Mouse (Mus musculus): ENCODE measurements around the gene Alg14. TPM values are rescaled to one million over a fixed set of nuclear protein-coding genes. Genes with fewer than 3 reads are reported as not detected.

Gene Alg14
- polyA plus RNA-seq (2012; rRNA removed) = 14.5 and 15.2 TPM in 2 replicates

GRCm38 (mm10) chr3:121291560-121292258 lies at the start of gene Alg14:
TSS of gene Alg14 (plus strand) at chr3:121291773.
- peak; percentile 98 to 99 for DNase-seq (ENCODE audit: extremely low spot score in 1 of 2, low spot score in 1 of 2)

- no peak for DNase-seq (ENCODE audit: extremely low spot score in 1 of 2, low spot score in 1 of 2)
These were observed 49.2 kb upstream of the Alg14 start for GRCm38 (mm10) chr3:121242111-121242936.

- no peak for DNase-seq (ENCODE audit: extremely low spot score in 1 of 2, low spot score in 1 of 2)
These were observed 48.6 kb upstream of the Alg14 start for GRCm38 (mm10) chr3:121242941-121243340.

- no peak for DNase-seq (ENCODE audit: extremely low spot score in 1 of 2, low spot score in 1 of 2)
These were observed 41.5 kb upstream of the Alg14 start for GRCm38 (mm10) chr3:121250048-121250447.

- no peak for DNase-seq (ENCODE audit: extremely low spot score in 1 of 2, low spot score in 1 of 2)
These were observed 40.8 kb upstream of the Alg14 start for GRCm38 (mm10) chr3:121250576-121251433.

- DNase-seq (ENCODE audit: extremely low spot score in 1 of 2, low spot score in 1 of 2) = no peak
These were observed 36.1 kb upstream of the Alg14 start for GRCm38 (mm10) chr3:121255501-121255900.

GRCm38 (mm10) chr3:121256131-121256530 lies 35.4 kb upstream of the Alg14 start:
- DNase-seq (ENCODE audit: extremely low spot score in 1 of 2, low spot score in 1 of 2) = no peak

GRCm38 (mm10) chr3:121257418-121257817 lies 34.2 kb upstream of the Alg14 start:
- DNase-seq (ENCODE audit: extremely low spot score in 1 of 2, low spot score in 1 of 2) = peak; percentile 55 to 77

GRCm38 (mm10) chr3:121258521-121259478 lies 32.8 kb upstream of the Alg14 start:
- peak in 1 of 2 experiments; percentile 66 for DNase-seq (ENCODE audit: extremely low spot score in 1 of 2, low spot score in 1 of 2)

- no peak for DNase-seq (ENCODE audit: extremely low spot score in 1 of 2, low spot score in 1 of 2)
These were observed 31.5 kb upstream of the Alg14 start for GRCm38 (mm10) chr3:121260041-121260440.

- DNase-seq (ENCODE audit: extremely low spot score in 1 of 2, low spot score in 1 of 2) = no peak
These were observed 30.7 kb upstream of the Alg14 start for GRCm38 (mm10) chr3:121260831-121261230.

- no peak for DNase-seq (ENCODE audit: extremely low spot score in 1 of 2, low spot score in 1 of 2)
These were observed 30.3 kb upstream of the Alg14 start for GRCm38 (mm10) chr3:121261251-121261650.

GRCm38 (mm10) chr3:121261939-121262520 lies 29.5 kb upstream of the Alg14 start:
- no peak for DNase-seq (ENCODE audit: extremely low spot score in 1 of 2, low spot score in 1 of 2)

GRCm38 (mm10) chr3:121262521-121263204 lies 28.9 kb upstream of the Alg14 start:
- DNase-seq (ENCODE audit: extremely low spot score in 1 of 2, low spot score in 1 of 2) = peak in 1 of 2 experiments; percentile 28

GRCm38 (mm10) chr3:121263205-121263548 lies 28.4 kb upstream of the Alg14 start:
- peak in 1 of 2 experiments; percentile 53 for DNase-seq (ENCODE audit: extremely low spot score in 1 of 2, low spot score in 1 of 2)

GRCm38 (mm10) chr3:121264242-121264641 lies 27.3 kb upstream of the Alg14 start:
- no peak for DNase-seq (ENCODE audit: extremely low spot score in 1 of 2, low spot score in 1 of 2)

GRCm38 (mm10) chr3:121267283-121267682 lies 24.3 kb upstream of the Alg14 start:
- DNase-seq (ENCODE audit: extremely low spot score in 1 of 2, low spot score in 1 of 2) = no peak

GRCm38 (mm10) chr3:121272577-121272976 lies 19.0 kb upstream of the Alg14 start:
- no peak for DNase-seq (ENCODE audit: extremely low spot score in 1 of 2, low spot score in 1 of 2)

- no peak for DNase-seq (ENCODE audit: extremely low spot score in 1 of 2, low spot score in 1 of 2)
These were observed 17.6 kb upstream of the Alg14 start for GRCm38 (mm10) chr3:121274010-121274409.

Data from frontal cortex, adult 2 months (tissue).